Mouse (Mus musculus) ovary, postnatal 36 days (tissue): Measurements from ENCODE around the gene Rnase2a.
"Not testable (repeated sequence)": the region's sequence is repeated elsewhere in the genome, so short reads cannot be mapped to it uniquely, and the experiment has no call there.

ENCODE experiments used
- DNase-seq: peaks from one replicate; pipeline ENCODE4 v3.0.0; 2022; ENCODE audit warnings: low spot score, mixed read lengths

The Rnase2a gene

GRCm38 (mm10) chr14:51256041-51256440 is at the start of gene Rnase2a:
Rnase2a (minus strand) TSS chr14:51256112.
- DNase-seq: no peak

DNA sequence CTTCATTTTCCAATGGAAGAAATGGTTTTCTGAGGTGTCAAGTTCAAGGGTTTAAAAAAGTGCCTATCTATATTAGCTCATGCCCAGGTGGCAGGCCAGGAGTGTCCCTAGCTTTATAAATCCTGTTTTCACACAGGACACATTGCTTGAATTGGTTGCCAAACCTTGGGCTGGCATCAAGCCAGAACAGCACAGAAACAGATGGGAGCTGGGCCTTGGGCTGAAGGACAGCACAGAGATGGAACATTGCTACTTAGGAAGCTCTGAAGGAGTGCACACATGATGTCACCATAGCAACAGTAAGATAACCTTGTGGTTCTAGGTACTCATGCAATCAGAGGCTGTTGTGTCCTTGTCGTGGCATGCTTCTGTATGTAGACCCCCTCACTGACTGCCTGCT is 35.6 kb upstream of the Rnase2a start:
- DNase-seq: peak; percentile 22

DNA sequence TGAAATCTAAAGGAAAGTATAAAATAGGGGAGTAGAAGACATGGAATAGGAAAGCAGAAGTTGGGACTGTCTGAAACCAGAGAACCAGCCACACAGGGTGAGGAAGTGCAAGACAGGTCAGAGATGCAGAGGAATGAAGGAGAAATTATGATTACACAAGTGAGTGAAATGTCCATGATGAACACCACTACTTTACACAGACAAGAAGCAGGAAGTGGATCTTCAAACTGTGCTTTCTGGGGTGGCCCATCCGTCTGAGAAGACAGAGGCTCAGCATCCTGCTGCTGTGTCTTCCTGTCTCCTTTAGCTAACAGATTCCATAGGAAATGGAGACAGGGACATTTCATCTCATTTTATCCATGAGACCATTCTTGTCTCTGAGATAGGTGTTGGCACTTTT is 22.6 kb upstream of the Rnase2a start:
- DNase-seq: not testable (repeated sequence)

DNA sequence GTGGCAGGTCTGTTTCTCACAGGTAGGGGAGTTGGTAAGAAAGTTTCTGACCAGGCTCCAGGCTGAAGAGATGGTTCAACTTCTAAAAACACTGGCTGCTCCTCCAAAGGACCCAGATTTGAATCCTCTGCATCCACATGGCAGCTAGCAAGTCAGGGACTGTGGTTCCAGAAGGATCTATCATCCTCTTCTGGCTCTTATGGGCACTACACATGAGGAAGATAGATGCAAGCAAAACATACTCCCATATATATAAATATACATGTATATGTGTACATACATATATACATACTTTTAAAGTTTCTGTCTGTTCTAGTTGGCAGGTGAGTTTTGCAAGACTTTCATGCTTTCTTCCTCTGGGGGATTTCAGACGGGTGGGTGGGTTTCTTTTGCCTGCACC is 12.8 kb upstream of the Rnase2a start:
- no peak for DNase-seq

DNA sequence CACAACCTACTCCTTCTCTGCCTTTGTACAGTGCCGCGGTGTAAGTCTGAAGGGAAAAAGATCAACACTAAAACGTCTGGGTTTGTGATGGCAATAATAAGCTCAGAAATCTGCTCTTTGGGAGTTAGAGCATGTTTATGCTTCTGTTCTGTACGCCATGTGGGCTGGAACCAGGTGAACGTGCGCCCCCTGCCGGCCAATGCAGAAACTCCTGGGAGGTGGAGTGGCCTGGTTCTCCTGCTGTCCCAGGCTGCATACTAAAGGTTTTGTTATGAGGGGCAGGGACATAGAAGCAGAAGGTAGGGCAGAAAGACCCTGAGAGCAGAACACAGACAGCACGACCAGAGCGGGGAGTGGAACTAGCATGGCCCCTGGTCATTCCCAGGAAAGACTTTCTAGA is 10.2 kb upstream of the Rnase2a start:
- DNase-seq: peak; percentile 77

- no peak for DNase-seq
Measured at GRCm38 (mm10) chr14:51265667-51266066, 9.8 kb upstream of the Rnase2a start.

DNA sequence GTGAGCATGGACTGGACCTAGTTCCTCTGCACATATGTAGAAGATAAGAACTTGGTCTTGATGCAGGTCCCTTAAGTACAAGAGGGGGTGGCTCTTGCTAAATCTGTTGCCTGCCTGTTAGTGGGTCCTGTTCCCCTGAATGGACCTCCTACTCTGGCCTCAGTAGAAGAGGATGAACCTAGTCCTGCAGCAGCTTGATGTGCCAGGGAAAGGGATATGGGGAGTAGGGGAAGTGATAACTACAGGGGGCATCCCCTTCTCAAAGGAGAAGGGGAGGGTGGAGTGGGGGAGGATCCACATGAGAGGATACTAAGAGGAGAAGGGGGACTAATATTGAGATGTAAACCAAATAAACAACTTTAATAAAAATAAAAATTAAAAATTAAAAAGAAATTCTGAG is 6.5 kb upstream of the Rnase2a start:
- DNase-seq: no peak

DNA sequence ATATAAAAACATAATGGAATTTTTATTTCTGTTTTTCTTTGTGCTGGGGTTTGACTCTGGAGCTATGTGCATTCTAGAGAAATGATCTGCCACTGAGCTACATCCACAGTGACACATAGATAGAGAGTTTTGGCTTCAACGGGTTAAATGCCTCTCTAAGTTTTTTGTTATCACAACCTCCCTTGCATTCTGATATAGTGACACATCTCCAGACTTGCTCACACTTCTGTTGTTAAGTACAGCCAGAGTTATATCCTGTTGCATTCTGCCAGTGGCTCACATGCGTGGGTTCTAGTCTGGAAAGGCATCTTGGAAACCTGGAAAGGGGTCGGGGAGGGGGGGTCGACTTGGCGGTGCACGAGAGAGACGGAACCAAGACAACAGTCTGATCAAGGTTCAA is 3.8 kb upstream of the Rnase2a start:
- no peak for DNase-seq

- DNase-seq: no peak
Measured at GRCm38 (mm10) chr14:51253569-51253968, 2.3 kb downstream of the Rnase2a start.

DNA sequence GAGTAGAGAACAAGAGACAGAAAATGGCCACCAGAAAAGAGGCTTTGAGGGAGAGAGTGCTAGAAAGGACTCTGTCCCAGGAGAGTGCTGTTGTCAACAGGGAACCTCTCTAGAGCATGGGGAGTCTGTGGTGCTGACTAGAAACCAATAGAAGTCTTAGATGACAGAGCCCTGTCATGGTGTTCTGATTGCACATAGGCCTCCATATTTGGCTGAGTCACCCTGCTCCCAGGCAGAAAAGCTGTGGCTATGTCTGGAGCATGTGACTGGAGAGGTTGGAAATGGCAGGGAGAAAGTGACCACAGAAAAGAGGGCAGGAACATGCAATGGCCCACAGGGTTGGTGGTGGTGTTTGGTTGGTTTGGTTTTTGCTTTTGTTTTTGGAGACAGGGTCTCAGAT is 3.7 kb downstream of the Rnase2a start:
- not testable (repeated sequence) for DNase-seq

GRCm38 (mm10) chr14:51250348-51250747 is 5.6 kb downstream of the Rnase2a start:
- DNase-seq: no peak

GRCm38 (mm10) chr14:51247736-51248135 is 8.2 kb downstream of the Rnase2a start:
- no peak for DNase-seq

DNA sequence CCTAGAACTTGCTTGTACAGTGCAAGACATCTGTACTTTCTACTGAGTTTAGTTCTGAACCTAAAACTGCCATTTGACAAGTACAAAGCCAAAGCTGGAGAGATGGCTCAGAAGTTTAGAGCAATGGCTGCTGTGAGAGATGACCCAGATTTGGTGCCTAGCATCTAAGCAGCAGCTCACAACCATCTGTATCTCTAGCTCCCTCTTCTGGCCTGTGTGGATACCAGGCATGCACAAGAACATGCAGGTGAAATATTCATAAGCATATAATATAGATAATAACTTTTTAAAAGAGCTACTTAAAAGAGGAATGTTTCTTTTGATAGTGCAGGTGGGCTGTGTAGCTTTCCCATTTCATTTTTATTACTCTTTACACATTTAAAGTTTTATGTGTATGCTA is 15.0 kb downstream of the Rnase2a start:
- no peak for DNase-seq

DNA sequence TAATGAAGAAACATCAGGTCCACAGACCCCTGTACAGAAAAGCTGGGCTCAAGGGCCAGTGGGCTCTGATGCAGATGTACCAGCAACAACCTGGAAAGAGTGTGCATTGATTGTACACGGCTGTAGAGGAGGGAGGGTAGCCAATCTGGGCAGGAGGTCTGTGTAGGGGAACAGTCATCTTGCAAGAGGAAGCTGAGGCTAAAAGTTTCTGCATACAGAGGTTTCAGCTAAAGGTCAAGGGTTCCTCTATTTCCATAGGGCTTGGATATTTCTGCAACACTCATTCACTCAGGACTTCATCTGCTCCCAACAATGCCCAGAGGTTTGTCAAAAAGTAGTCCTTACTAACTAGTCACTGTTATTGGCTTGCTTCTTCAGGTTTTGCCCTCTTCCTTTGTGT is 18.4 kb downstream of the Rnase2a start:
- DNase-seq: not testable (repeated sequence)

DNA sequence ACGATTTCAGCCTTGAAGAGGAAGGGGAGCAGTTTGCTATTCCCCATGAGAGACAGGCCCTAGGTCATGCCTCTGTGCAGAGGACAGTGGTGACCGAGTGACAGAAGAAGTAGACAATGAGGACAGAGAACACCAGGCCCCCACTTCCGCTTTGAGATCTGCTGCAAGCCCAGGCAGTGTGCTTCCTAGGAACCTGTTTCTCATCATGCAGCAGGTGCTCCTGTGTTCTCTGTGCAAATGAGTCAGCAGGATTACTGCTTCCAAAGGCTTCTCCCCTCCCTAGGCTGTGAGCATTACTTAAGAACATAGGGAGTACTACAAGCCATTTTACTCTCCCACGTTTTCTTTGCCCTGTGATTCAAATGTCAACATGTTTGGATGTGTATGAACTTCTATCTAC is 26.3 kb downstream of the Rnase2a start:
- DNase-seq: not testable (repeated sequence)

GRCm38 (mm10) chr14:51220075-51220474 is 35.8 kb downstream of the Rnase2a start:
- not testable (repeated sequence) for DNase-seq
